Mouse (Mus musculus): ENCODE results near the gene Tbx4. TPM values are rescaled to one million over a fixed set of nuclear protein-coding genes. Genes with fewer than 3 reads are reported as not detected.

Gene Tbx4
- polyA plus RNA-seq, 1 experiment, result 0.07 TPM

GRCm38 (mm10) chr11:85850758-85851157 is 35.5 kb upstream of the Tbx4 start:
- WGBS, result 63% methylated on average over 6 of the region's 6 CpGs
- Histone ChIP-seq H3K4me3 (ENCODE audit: extremely low read depth, insufficient read depth, insufficient read length) (no peak overlapping the region), H3K27me3 (ENCODE audit: control insufficient read depth, insufficient read depth, low read length) (no peaks in the 10 kb centered on the region), H3K4me1 (ENCODE audit: control insufficient read depth, insufficient read depth, insufficient read length) (no peaks in the 10 kb centered on the region), H3K36me3 (ENCODE audit: control insufficient read depth, insufficient read depth, low read length) (no peaks in the 10 kb centered on the region), H3K27ac (ENCODE audit: insufficient read depth, low read length) (no peak overlapping the region)
- no peak for TF ChIP-seq POLR2A (IDR thresholded peaks at IDR 0.05; ENCODE audit: low read depth, low read length)
- no peak for TF ChIP-seq CTCF (IDR thresholded peaks at IDR 0.05; ENCODE audit: extremely low read depth, insufficient read depth, insufficient read length, insufficient replicate concordance)
- no peak for DNase-seq (ENCODE audit: low read depth in 1 of 2, low spot score in 2 of 2)

GRCm38 (mm10) chr11:85857997-85858698 is 28.1 kb upstream of the Tbx4 start:
- H3K4me1 ChIP-seq (ENCODE audit: control insufficient read depth, insufficient read depth, insufficient read length), result no peaks in the 10 kb centered on the region
- no peak overlapping the region for H3K4me3 ChIP-seq (ENCODE audit: extremely low read depth, insufficient read depth, insufficient read length)
- DNase-seq (ENCODE audit: low read depth in 1 of 2, low spot score in 2 of 2), result no peak
- TF ChIP-seq CTCF (IDR thresholded peaks at IDR 0.05; ENCODE audit: extremely low read depth, insufficient read depth, insufficient read length, insufficient replicate concordance), result no peak
- no peak for TF ChIP-seq POLR2A (IDR thresholded peaks at IDR 0.05; ENCODE audit: low read depth, low read length)
- H3K36me3 ChIP-seq (ENCODE audit: control insufficient read depth, insufficient read depth, low read length), result no peaks in the 10 kb centered on the region
- H3K27ac ChIP-seq (ENCODE audit: insufficient read depth, low read length), result no peak overlapping the region
- no peaks in the 10 kb centered on the region for H3K27me3 ChIP-seq (ENCODE audit: control insufficient read depth, insufficient read depth, low read length)
- WGBS, result 45% methylated on average over 6 of the region's 6 CpGs

- Histone ChIP-seq H3K27ac (ENCODE audit: insufficient read depth, low read length) (no peak overlapping the region), H3K4me1 (ENCODE audit: control insufficient read depth, insufficient read depth, insufficient read length) (no peaks in the 10 kb centered on the region), H3K36me3 (ENCODE audit: control insufficient read depth, insufficient read depth, low read length) (no peaks in the 10 kb centered on the region), H3K27me3 (ENCODE audit: control insufficient read depth, insufficient read depth, low read length) (no peaks in the 10 kb centered on the region), H3K4me3 (ENCODE audit: extremely low read depth, insufficient read depth, insufficient read length) (no peak overlapping the region)
- 43% methylated on average over 7 of the region's 7 CpGs for WGBS
- TF ChIP-seq POLR2A (IDR thresholded peaks at IDR 0.05; ENCODE audit: low read depth, low read length) (no peak), CTCF (IDR thresholded peaks at IDR 0.05; ENCODE audit: extremely low read depth, insufficient read depth, insufficient read length, insufficient replicate concordance) (no peak)
- DNase-seq (ENCODE audit: low read depth in 1 of 2, low spot score in 2 of 2), result no peak
Measured at GRCm38 (mm10) chr11:85864363-85864762, 21.9 kb upstream of the Tbx4 start.

- WGBS, result 84% methylated on average over 24 of the region's 24 CpGs
- DNase-seq (ENCODE audit: low read depth in 1 of 2, low spot score in 2 of 2), result no peak
- H3K36me3 ChIP-seq (ENCODE audit: control insufficient read depth, insufficient read depth, low read length), result no peaks in the 10 kb centered on the region
- no peak for TF ChIP-seq CTCF (IDR thresholded peaks at IDR 0.05; ENCODE audit: extremely low read depth, insufficient read depth, insufficient read length, insufficient replicate concordance)
- TF ChIP-seq POLR2A (IDR thresholded peaks at IDR 0.05; ENCODE audit: low read depth, low read length), result no peak
- no peak overlapping the region for H3K4me3 ChIP-seq (ENCODE audit: extremely low read depth, insufficient read depth, insufficient read length)
- no peaks in the 10 kb centered on the region; the same call in 1 of the 2 replicates for H3K27me3 ChIP-seq (ENCODE audit: control insufficient read depth, insufficient read depth, low read length)
- no peak overlapping the region for H3K27ac ChIP-seq (ENCODE audit: insufficient read depth, low read length)
- H3K4me1 ChIP-seq (ENCODE audit: control insufficient read depth, insufficient read depth, insufficient read length), result no peaks in the 10 kb centered on the region
Measured at GRCm38 (mm10) chr11:85876059-85876788, 10.0 kb upstream of the Tbx4 start.

- WGBS, result 83% methylated on average over 4 of the region's 4 CpGs
- no peak for DNase-seq (ENCODE audit: low read depth in 1 of 2, low spot score in 2 of 2)
- TF ChIP-seq CTCF (IDR thresholded peaks at IDR 0.05; ENCODE audit: extremely low read depth, insufficient read depth, insufficient read length, insufficient replicate concordance) (no peak), POLR2A (IDR thresholded peaks at IDR 0.05; ENCODE audit: low read depth, low read length) (no peak)
- H3K4me3 ChIP-seq (ENCODE audit: extremely low read depth, insufficient read depth, insufficient read length), result no peak overlapping the region
- peaks cover 29% of the 10 kb centered on the region for H3K27me3 ChIP-seq (ENCODE audit: control insufficient read depth, insufficient read depth, low read length)
- no peaks in the 10 kb centered on the region for H3K4me1 ChIP-seq (ENCODE audit: control insufficient read depth, insufficient read depth, insufficient read length)
- H3K27ac ChIP-seq (ENCODE audit: insufficient read depth, low read length), result no peak overlapping the region
- no peaks in the 10 kb centered on the region for H3K36me3 ChIP-seq (ENCODE audit: control insufficient read depth, insufficient read depth, low read length)
Measured at GRCm38 (mm10) chr11:85884498-85884897, 1.7 kb upstream of the Tbx4 start.

GRCm38 (mm10) chr11:85886429-85886785 is 185 bp downstream of the Tbx4 start:
- DNase-seq (ENCODE audit: low read depth in 1 of 2, low spot score in 2 of 2), result no peak
- Histone ChIP-seq H3K4me1 (ENCODE audit: control insufficient read depth, insufficient read depth, insufficient read length) (no peaks in the 10 kb centered on the region), H3K36me3 (ENCODE audit: control insufficient read depth, insufficient read depth, low read length) (no peaks in the 10 kb centered on the region), H3K27ac (ENCODE audit: insufficient read depth, low read length) (no peak overlapping the region), H3K4me3 (ENCODE audit: extremely low read depth, insufficient read depth, insufficient read length) (no peak overlapping the region), H3K27me3 (ENCODE audit: control insufficient read depth, insufficient read depth, low read length) (peaks cover 44% of the 10 kb centered on the region)
- TF ChIP-seq POLR2A (IDR thresholded peaks at IDR 0.05; ENCODE audit: low read depth, low read length) (no peak), CTCF (IDR thresholded peaks at IDR 0.05; ENCODE audit: extremely low read depth, insufficient read depth, insufficient read length, insufficient replicate concordance) (no peak)
- 19% methylated on average over 22 of the region's 22 CpGs for WGBS

- Histone ChIP-seq H3K4me3 (ENCODE audit: extremely low read depth, insufficient read depth, insufficient read length) (no peak overlapping the region), H3K27me3 (ENCODE audit: control insufficient read depth, insufficient read depth, low read length) (peaks cover 44% of the 10 kb centered on the region)
- 32% methylated on average over 6 of the region's 6 CpGs for WGBS
Measured at GRCm38 (mm10) chr11:85887273-85887672, 1.1 kb downstream of the Tbx4 start.

More at GRCm38 (mm10) chr11:85887273-85887672, 1.1 kb downstream of the Tbx4 start:
- H3K4me1 ChIP-seq (ENCODE audit: control insufficient read depth, insufficient read depth, insufficient read length), result no peaks in the 10 kb centered on the region
- TF ChIP-seq CTCF (IDR thresholded peaks at IDR 0.05; ENCODE audit: extremely low read depth, insufficient read depth, insufficient read length, insufficient replicate concordance) (no peak), POLR2A (IDR thresholded peaks at IDR 0.05; ENCODE audit: low read depth, low read length) (no peak)
- no peak for DNase-seq (ENCODE audit: low read depth in 1 of 2, low spot score in 2 of 2)
- H3K27ac ChIP-seq (ENCODE audit: insufficient read depth, low read length), result no peak overlapping the region
- H3K36me3 ChIP-seq (ENCODE audit: control insufficient read depth, insufficient read depth, low read length), result no peaks in the 10 kb centered on the region
